Mouse (Mus musculus) right cerebral cortex, postnatal 14 days (tissue): Measurements from ENCODE around the gene Ptk6.

Experiments used
- DNase-seq: peaks from one replicate; pipeline ENCODE4 v3.0.0; 2022

Gene Ptk6

GRCm38 (mm10) chr2:181202422-181202821, at the start of gene Ptk6:
Gene Ptk6, minus strand, starts transcription at chr2:181202789.
- no peak for DNase-seq

- no peak for DNase-seq
Measured at GRCm38 (mm10) chr2:181251841-181252240, 49.3 kb upstream of the Ptk6 start.

GRCm38 (mm10) chr2:181249217-181249616, 46.6 kb upstream of the Ptk6 start:
- DNase-seq = no peak

- no peak for DNase-seq
Measured at GRCm38 (mm10) chr2:181245031-181245430, 42.4 kb upstream of the Ptk6 start.

- no peak for DNase-seq
Measured at GRCm38 (mm10) chr2:181243706-181244394, 41.3 kb upstream of the Ptk6 start.

- no peak for DNase-seq
Measured at GRCm38 (mm10) chr2:181242314-181242665, 39.7 kb upstream of the Ptk6 start.

- no peak for DNase-seq
Measured at GRCm38 (mm10) chr2:181241602-181242313, 39.2 kb upstream of the Ptk6 start, which contains the start of gene Helz2. Gene Helz2, minus strand, starts transcription at chr2:181242027.

- DNase-seq = no peak
Measured at GRCm38 (mm10) chr2:181240806-181241440, 38.3 kb upstream of the Ptk6 start.

- DNase-seq = no peak
Measured at GRCm38 (mm10) chr2:181239261-181239660, 36.7 kb upstream of the Ptk6 start.

- DNase-seq = no peak
Measured at GRCm38 (mm10) chr2:181238861-181239260, 36.3 kb upstream of the Ptk6 start.

- no peak for DNase-seq
Measured at GRCm38 (mm10) chr2:181238091-181238610, 35.6 kb upstream of the Ptk6 start.

- no peak for DNase-seq
Measured at GRCm38 (mm10) chr2:181237251-181238014, 34.8 kb upstream of the Ptk6 start.

- no peak for DNase-seq
Measured at GRCm38 (mm10) chr2:181235681-181236566, 33.3 kb upstream of the Ptk6 start.

- no peak for DNase-seq
Measured at GRCm38 (mm10) chr2:181234680-181235079, 32.1 kb upstream of the Ptk6 start.

- DNase-seq = no peak
Measured at GRCm38 (mm10) chr2:181233443-181233842, 30.9 kb upstream of the Ptk6 start.

GRCm38 (mm10) chr2:181231171-181231570, 28.6 kb upstream of the Ptk6 start:
- no peak for DNase-seq

GRCm38 (mm10) chr2:181228335-181228734, 25.7 kb upstream of the Ptk6 start:
- DNase-seq = no peak

GRCm38 (mm10) chr2:181227122-181227521, 24.5 kb upstream of the Ptk6 start:
- DNase-seq = no peak

GRCm38 (mm10) chr2:181224994-181225393, 22.4 kb upstream of the Ptk6 start:
- no peak for DNase-seq

- no peak for DNase-seq
Measured at GRCm38 (mm10) chr2:181220361-181220760, 17.8 kb upstream of the Ptk6 start.

- peak; percentile 50 for DNase-seq
Measured at GRCm38 (mm10) chr2:181219538-181220216, 17.1 kb upstream of the Ptk6 start, which contains the start of gene Fndc11. Gene Fndc11, plus strand, starts transcription at chr2:181220013.
